ENCODE assay signal across 8 mouse cellular contexts in the genomic region with DNA sequence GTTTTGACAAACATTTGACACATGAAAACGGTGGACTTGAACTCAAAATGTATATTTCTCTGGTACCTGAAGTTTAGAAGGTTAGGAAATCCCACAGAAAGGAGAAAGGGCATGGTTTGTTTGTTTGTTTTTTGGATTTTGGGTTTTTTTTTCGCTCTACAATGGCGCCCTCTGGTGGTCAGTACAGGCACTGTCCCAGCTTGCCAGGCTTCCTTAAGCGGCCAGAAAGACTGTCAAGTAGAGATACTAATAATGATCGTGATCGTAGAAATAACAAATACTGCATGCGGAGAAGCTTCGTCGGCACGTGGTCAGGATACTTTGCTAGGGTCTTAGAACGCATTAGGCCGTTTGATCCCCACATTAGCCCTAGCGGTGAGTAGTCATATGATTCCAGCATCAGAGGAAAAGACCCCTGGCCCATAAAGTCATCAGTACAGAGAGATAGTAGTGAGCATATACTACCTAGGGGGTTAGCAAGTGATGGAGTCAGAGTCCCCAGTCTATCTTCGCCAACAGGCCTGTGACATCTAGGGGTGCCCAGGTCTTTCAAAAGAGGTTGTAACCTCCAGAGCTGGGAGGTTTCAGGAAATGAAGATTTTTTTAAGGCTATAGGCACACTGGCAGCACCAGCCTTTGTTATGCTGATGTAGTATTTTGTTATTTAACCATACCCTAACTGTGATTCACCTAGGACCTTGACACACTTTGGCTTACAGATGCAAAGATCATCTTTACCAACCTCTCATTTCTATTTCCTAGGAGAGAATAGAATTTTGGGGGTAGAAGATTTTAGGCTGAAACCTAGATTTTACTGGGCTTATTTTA. TPM values are rescaled to one million over a fixed set of nuclear protein-coding genes. Genes with fewer than 3 reads are reported as not detected.
A peak's percentile ranks its signal among the peaks of the same experiment; 100 is the strongest.
DNase-seq lines count a peak whose midpoint lies in the region; ATAC-seq and TF ChIP-seq lines count a peak whose summit lies in the region.

No protein-coding gene starts in this region.

- ATAC-seq in forebrain, embryonic 11.5 days (replicated peaks; ENCODE audit: low FRiP score) = no peak
- no peak for ATAC-seq in hindbrain, embryonic 13.5 days (ENCODE audit: low FRiP score)
- ATAC-seq in lung, postnatal 0 days = no peak

- WGBS in forebrain, embryonic 11.5 days = 12% methylated on average over 14 of the region's 14 CpGs
- 11% methylated on average over 14 of the region's 14 CpGs for WGBS in hindbrain, embryonic 13.5 days
- WGBS in lung, postnatal 0 days = 5% methylated on average over 14 of the region's 14 CpGs

- H3K4me1 ChIP-seq in forebrain, embryonic 11.5 days (replicated peaks; ENCODE audit: control insufficient read depth, insufficient read depth, low read length) = no peaks in the 10 kb centered on the region; the same call in 1 of the 2 replicates
- H3K4me1 ChIP-seq in hindbrain, embryonic 13.5 days (replicated peaks) = peaks cover 3% of the 10 kb centered on the region
- no peaks in the 10 kb centered on the region for H3K4me1 ChIP-seq in lung, postnatal 0 days (ENCODE audit: insufficient read depth, low read depth, low read length)

- no peaks in the 10 kb centered on the region for H3K9me3 ChIP-seq in forebrain, embryonic 11.5 days (ENCODE audit: control insufficient read depth, low read length)
- H3K9me3 ChIP-seq in hindbrain, embryonic 13.5 days = no peaks in the 10 kb centered on the region; the same call in 1 of the 2 replicates
- H3K9me3 ChIP-seq in lung, postnatal 0 days (ENCODE audit: low read length) = no peaks in the 10 kb centered on the region

- 0 out of 2 replicates have a peak overlapping the region, but pooled peaks have one; percentile 8 for H3K9ac ChIP-seq in forebrain, embryonic 11.5 days (ENCODE audit: low read length)
- H3K9ac ChIP-seq in hindbrain, embryonic 13.5 days = no peak overlapping the region
- H3K9ac ChIP-seq in lung, postnatal 0 days (replicated peaks; ENCODE audit: low read depth) = no peak overlapping the region

- peak; percentile 33 for DNase-seq in cerebellum, adult 11 months
- no peak for DNase-seq in cerebellum, adult 9-11 months
- peak; percentile 59 for DNase-seq in A20 (ENCODE audit: low read depth, low spot score)
- DNase-seq in brain, adult 2 months (ENCODE audit: low read depth, low spot score) = peak; percentile 61
- peak; percentile 70 for DNase-seq in forebrain, embryonic 11.5 days (ENCODE audit: low spot score)
- peak; percentile 60 for DNase-seq in lung, postnatal 0 days (ENCODE audit: low spot score)
- DNase-seq in ovary, postnatal 36 days (ENCODE audit: low spot score) = peak; percentile 65

- no peak for TF ChIP-seq EP300 in lung, postnatal 0 days (IDR thresholded peaks at IDR 0.05)

- H3K27ac ChIP-seq in forebrain, embryonic 11.5 days (ENCODE audit: low read depth, low read length) = no peak overlapping the region
- no peak overlapping the region for H3K27ac ChIP-seq in hindbrain, embryonic 13.5 days
- H3K27ac ChIP-seq in lung, postnatal 0 days (ENCODE audit: low read length) = no peak overlapping the region

- H3K4me3 ChIP-seq in forebrain, embryonic 11.5 days (ENCODE audit: low read depth, low read length) = no peak overlapping the region
- 0 out of 2 replicates have a peak overlapping the region, but pooled peaks have one; percentile 6 for H3K4me3 ChIP-seq in hindbrain, embryonic 13.5 days
- H3K4me3 ChIP-seq in lung, postnatal 0 days (ENCODE audit: low read depth, low read length) = no peak overlapping the region

- peak; percentile 86 for TF ChIP-seq CTCF in lung, postnatal 0 days (IDR thresholded peaks at IDR 0.05)

- H3K36me3 ChIP-seq in forebrain, embryonic 11.5 days (ENCODE audit: control insufficient read depth, insufficient read depth, low read length) = no peaks in the 10 kb centered on the region
- no peaks in the 10 kb centered on the region for H3K36me3 ChIP-seq in hindbrain, embryonic 13.5 days
- no peaks in the 10 kb centered on the region for H3K36me3 ChIP-seq in lung, postnatal 0 days (ENCODE audit: insufficient read depth, low read length)

- no peaks in the 10 kb centered on the region for H3K27me3 ChIP-seq in forebrain, embryonic 11.5 days (ENCODE audit: control insufficient read depth, insufficient read depth, low read length)
- H3K27me3 ChIP-seq in hindbrain, embryonic 13.5 days = no peaks in the 10 kb centered on the region
- H3K27me3 ChIP-seq in lung, postnatal 0 days (replicated peaks; ENCODE audit: insufficient read depth, low read length) = no peaks in the 10 kb centered on the region

- 0 out of 2 replicates have a peak overlapping the region, but pooled peaks have one; percentile 18 for H3K4me2 ChIP-seq in forebrain, embryonic 11.5 days (ENCODE audit: low read depth, low read length, severe bottlenecking)
- H3K4me2 ChIP-seq in hindbrain, embryonic 13.5 days = peak overlapping the region; percentile 31; the same call in 1 of the 2 replicates
- H3K4me2 ChIP-seq in lung, postnatal 0 days (replicated peaks; ENCODE audit: low read depth, low read length) = no peak overlapping the region

RNA-seq across cellular contexts. Expression of gene Esyt3, which starts 18.4 kb away (rescaled TPM):
- polyA plus RNA-seq in forebrain, embryonic 11.5 days (2014; fragmentation: Nextera tagmentation; extraction: Ambion mirVana) = 0.35 TPM in 2 replicates
- polyA plus RNA-seq in hindbrain, embryonic 13.5 days (2015; fragmentation: Nextera tagmentation; extraction: Ambion mirVana) = 0.38 TPM in 2 replicates
- polyA plus RNA-seq in lung, postnatal 0 days (2015; fragmentation: Nextera tagmentation; extraction: Ambion mirVana) = 1.3 and 1.5 TPM in 2 replicates
